In genomic region chrX:101427774-101428173, GRCm38 (mm10) we compare ENCODE assay signal across 8 mouse cellular contexts. TPM values are rescaled to one million over a fixed set of nuclear protein-coding genes. Genes with fewer than 3 reads are reported as not detected.
DNase-seq lines count a peak whose midpoint lies in the region; ATAC-seq and TF ChIP-seq lines count a peak whose summit lies in the region.

No protein-coding gene starts in this region.

- H3K4me2 ChIP-seq in kidney, postnatal 0 days (ENCODE audit: low read length): no peak overlapping the region
- no peak overlapping the region for H3K4me2 ChIP-seq in kidney, embryonic 14.5 days (replicated peaks; ENCODE audit: low read depth, low read length)

- H3K27ac ChIP-seq in kidney, postnatal 0 days: no peak overlapping the region
- no peak overlapping the region for H3K27ac ChIP-seq in kidney, embryonic 14.5 days (ENCODE audit: low read depth, low read length)
- H3K27ac ChIP-seq in embryonic facial prominence, embryonic 10.5 days (replicated peaks): no peak overlapping the region

- no peak overlapping the region for H3K4me3 ChIP-seq in kidney, postnatal 0 days (replicated peaks; ENCODE audit: low read depth, low read length)
- no peak overlapping the region for H3K4me3 ChIP-seq in kidney, embryonic 14.5 days (ENCODE audit: low read length)
- H3K4me3 ChIP-seq in embryonic facial prominence, embryonic 10.5 days: no peak overlapping the region

- no peak overlapping the region for H3K9ac ChIP-seq in kidney, postnatal 0 days (ENCODE audit: low read depth, low read length)
- H3K9ac ChIP-seq in kidney, embryonic 14.5 days (ENCODE audit: low read depth, low read length): no peak overlapping the region

- no peak for ATAC-seq in kidney, postnatal 0 days (replicated peaks; ENCODE audit: low FRiP score, low read depth)
- no peak for ATAC-seq in kidney, embryonic 14.5 days (ENCODE audit: low FRiP score, low TSS enrichment)
- no peak for ATAC-seq in erythroblast, adult 5-6 weeks (replicated peaks; ENCODE audit: low FRiP score, poor library complexity, severe bottlenecking)

- peak; percentile 71 for DNase-seq in adrenal gland, postnatal 14 days
- no peak for DNase-seq in adrenal gland, adult 18-20 months (ENCODE audit: low spot score in 2 of 2)
- no peak for DNase-seq in kidney, postnatal 0 days (ENCODE audit: low spot score)
- DNase-seq in adipocyte (ENCODE audit: low spot score): peak; percentile 45
- peak; percentile 64 for DNase-seq in lung, postnatal 36 days
- no peak for DNase-seq in embryonic facial prominence, embryonic 10.5 days (ENCODE audit: low spot score)

- H3K27me3 ChIP-seq in kidney, postnatal 0 days (ENCODE audit: insufficient read depth, low read length): no peaks in the 10 kb centered on the region
- H3K27me3 ChIP-seq in kidney, embryonic 14.5 days (ENCODE audit: control insufficient read depth, insufficient read depth, low read length): no peaks in the 10 kb centered on the region
- H3K27me3 ChIP-seq in embryonic facial prominence, embryonic 10.5 days (replicated peaks; ENCODE audit: low read depth, poor library complexity, severe bottlenecking): peaks cover 11% of the 10 kb centered on the region

- TF ChIP-seq CTCF in kidney, postnatal 0 days (IDR thresholded peaks at IDR 0.05; ENCODE audit: low read depth): peak; percentile 51

- no peaks in the 10 kb centered on the region for H3K4me1 ChIP-seq in kidney, postnatal 0 days (replicated peaks; ENCODE audit: insufficient read depth, low read length)
- H3K4me1 ChIP-seq in kidney, embryonic 14.5 days (ENCODE audit: control insufficient read depth, insufficient read depth, low read length): no peaks in the 10 kb centered on the region
- 0 out of 2 replicates have a peak, but pooled peaks cover 4% of the 10 kb centered on the region for H3K4me1 ChIP-seq in embryonic facial prominence, embryonic 10.5 days

- H3K36me3 ChIP-seq in kidney, postnatal 0 days (ENCODE audit: insufficient read depth, low read length): no peaks in the 10 kb centered on the region
- peaks cover 7% of the 10 kb centered on the region; the same call in 1 of the 2 replicates for H3K36me3 ChIP-seq in kidney, embryonic 14.5 days (ENCODE audit: control insufficient read depth, insufficient read depth, low read length)
- peaks cover 22% of the 10 kb centered on the region for H3K36me3 ChIP-seq in embryonic facial prominence, embryonic 10.5 days (replicated peaks)

- no peaks in the 10 kb centered on the region for H3K9me3 ChIP-seq in kidney, postnatal 0 days (replicated peaks; ENCODE audit: low read length)
- no peaks in the 10 kb centered on the region for H3K9me3 ChIP-seq in kidney, embryonic 14.5 days (ENCODE audit: control insufficient read depth, low read length)
- no peaks in the 10 kb centered on the region for H3K9me3 ChIP-seq in embryonic facial prominence, embryonic 10.5 days

- 6% methylated on average over 1 of the region's 1 CpGs for WGBS in kidney, postnatal 0 days
- WGBS in kidney, embryonic 14.5 days: 15% methylated on average over 1 of the region's 1 CpGs
- WGBS in embryonic facial prominence, embryonic 10.5 days: 0% methylated on average over 1 of the region's 1 CpGs

RNA-seq across cellular contexts. Expression of gene Nono, which starts 1.3 kb away (rescaled TPM):
- 218 and 232 TPM in 2 replicates for total RNA-seq in adrenal gland, postnatal 14 days (2021)
- total RNA-seq in adrenal gland, adult 18-20 months (2021): 100 to 1,000 TPM; 158 to 182 TPM
- 265 and 282 TPM in 2 replicates for polyA plus RNA-seq in kidney, postnatal 0 days (2015; fragmentation: Nextera tagmentation; extraction: Ambion mirVana)
- polyA plus RNA-seq in kidney, embryonic 14.5 days (2014; fragmentation: Nextera tagmentation; extraction: Ambion mirVana): 403 and 456 TPM in 2 replicates
- total RNA-seq in erythroblast, adult 5-6 weeks (2015; ENCODE audit: low replicate concordance): 66.0 and 86.1 TPM in 2 replicates
- 111 and 145 TPM in 2 replicates for total RNA-seq in erythroblast, adult 5-6 weeks (2017; ENCODE audit: low replicate concordance)
- 646 and 656 TPM in 2 replicates for polyA plus RNA-seq in embryonic facial prominence, embryonic 10.5 days (2016; fragmentation: Nextera tagmentation; extraction: Ambion mirVana)

RNA-seq across cellular contexts. Expression of gene Zmym3, which starts 7.1 kb away (rescaled TPM):
- total RNA-seq in adrenal gland, postnatal 14 days (2021): 63.6 and 69.8 TPM in 2 replicates
- total RNA-seq in adrenal gland, adult 18-20 months (2021): 10 to 100 TPM; 46.3 to 73.4 TPM
- 16.9 and 19.1 TPM in 2 replicates for polyA plus RNA-seq in kidney, postnatal 0 days (2015; fragmentation: Nextera tagmentation; extraction: Ambion mirVana)
- polyA plus RNA-seq in kidney, embryonic 14.5 days (2014; fragmentation: Nextera tagmentation; extraction: Ambion mirVana): 23.4 and 32.0 TPM in 2 replicates
- total RNA-seq in erythroblast, adult 5-6 weeks (2015; ENCODE audit: low replicate concordance): 35.4 and 42.2 TPM in 2 replicates
- 4.7 and 22.7 TPM in 2 replicates for total RNA-seq in erythroblast, adult 5-6 weeks (2017; ENCODE audit: low replicate concordance)
- 20.9 and 27.5 TPM in 2 replicates for polyA plus RNA-seq in embryonic facial prominence, embryonic 10.5 days (2016; fragmentation: Nextera tagmentation; extraction: Ambion mirVana)

RNA-seq across cellular contexts. Expression of gene Itgb1bp2, which starts 21.1 kb away (rescaled TPM):
- total RNA-seq in adrenal gland, postnatal 14 days (2021): 0.41 and 1.0 TPM in 2 replicates
- under 1 TPM; 0.53 to 0.74 TPM for total RNA-seq in adrenal gland, adult 18-20 months (2021)
- polyA plus RNA-seq in kidney, postnatal 0 days (2015; fragmentation: Nextera tagmentation; extraction: Ambion mirVana): 0.34 and 0.79 TPM in 2 replicates
- 1.7 and 2.2 TPM in 2 replicates for polyA plus RNA-seq in kidney, embryonic 14.5 days (2014; fragmentation: Nextera tagmentation; extraction: Ambion mirVana)
- 2.3 TPM in 1 of 2 replicates, not detected in the other for total RNA-seq in erythroblast, adult 5-6 weeks (2015; ENCODE audit: low replicate concordance)
- 1.5 and 3.2 TPM in 2 replicates for total RNA-seq in erythroblast, adult 5-6 weeks (2017; ENCODE audit: low replicate concordance)
- polyA plus RNA-seq in embryonic facial prominence, embryonic 10.5 days (2016; fragmentation: Nextera tagmentation; extraction: Ambion mirVana): 2.3 and 3.2 TPM in 2 replicates

RNA-seq across cellular contexts. Expression of gene Gjb1, which starts 51.6 kb away (rescaled TPM):
- 2.7 and 72.8 TPM in 2 replicates for total RNA-seq in adrenal gland, postnatal 14 days (2021)
- not detected for total RNA-seq in adrenal gland, adult 18-20 months (2021)
- polyA plus RNA-seq in kidney, postnatal 0 days (2015; fragmentation: Nextera tagmentation; extraction: Ambion mirVana): 49.8 and 52.9 TPM in 2 replicates
- polyA plus RNA-seq in kidney, embryonic 14.5 days (2014; fragmentation: Nextera tagmentation; extraction: Ambion mirVana): 8.8 and 10.2 TPM in 2 replicates
- total RNA-seq in erythroblast, adult 5-6 weeks (2015; ENCODE audit: low replicate concordance): not detected in 2 replicates
- not detected in 2 replicates for total RNA-seq in erythroblast, adult 5-6 weeks (2017; ENCODE audit: low replicate concordance)
- not detected in 2 replicates for polyA plus RNA-seq in embryonic facial prominence, embryonic 10.5 days (2016; fragmentation: Nextera tagmentation; extraction: Ambion mirVana)

Comparison
In these comparisons a context has a peak if more than half of its experiments do, and no peak if none do; other contexts are left out.
1. DNase-seq: peak in adrenal gland, postnatal 14 days (single experiment), adipocyte (single experiment) and lung, postnatal 36 days (single experiment); none in adrenal gland, adult 18-20 months (0 of 2), kidney, postnatal 0 days (single experiment) and embryonic facial prominence, embryonic 10.5 days (single experiment).